Mouse (Mus musculus) left cerebral cortex, adult 8-10 months (tissue): ENCODE data around the gene Fgd6. TPM values are rescaled to one million over a fixed set of nuclear protein-coding genes. Genes with fewer than 3 reads are reported as not detected.
A peak's percentile ranks its signal among the peaks of the same experiment; 100 is the strongest.

ENCODE experiments used
- DNase-seq, 2 experiments: peaks; one replicate each; pipeline ENCODE4 v3.0.0; 2022; ENCODE audit warnings: low spot score in 2 of 2
- total RNA-seq, 4 experiments: library from RNA; stranded (reverse); gene quantifications; 2 replicates each; pipeline ENCODE4 v1.2.4; 2022

The Fgd6 gene
- total RNA-seq, 4 experiments from 2014 or later: 9.3 to 11.6 (median 10.5) TPM

DNA sequence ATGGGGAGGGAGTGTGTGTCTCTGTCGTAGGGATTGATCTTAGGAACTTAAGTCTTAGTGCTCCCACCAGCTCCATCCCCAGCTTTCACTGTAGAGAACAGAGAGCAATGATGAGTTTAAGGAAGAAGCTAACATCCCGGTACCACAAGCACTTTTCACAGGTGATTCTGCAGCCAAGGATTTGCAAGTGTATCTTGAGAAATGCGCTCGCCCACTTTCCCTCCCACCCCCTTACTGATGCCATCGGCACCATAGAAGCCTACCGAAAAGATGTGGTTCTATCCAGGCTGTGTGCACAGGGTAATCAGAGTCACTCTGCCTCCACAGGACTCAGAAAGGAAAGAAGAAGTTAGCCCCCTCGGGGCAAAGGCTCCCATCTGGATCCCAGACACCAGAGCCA is 97.9 kb downstream of the Fgd6 start:
- peak in 1 of 2 experiments; percentile 54 for DNase-seq

DNA sequence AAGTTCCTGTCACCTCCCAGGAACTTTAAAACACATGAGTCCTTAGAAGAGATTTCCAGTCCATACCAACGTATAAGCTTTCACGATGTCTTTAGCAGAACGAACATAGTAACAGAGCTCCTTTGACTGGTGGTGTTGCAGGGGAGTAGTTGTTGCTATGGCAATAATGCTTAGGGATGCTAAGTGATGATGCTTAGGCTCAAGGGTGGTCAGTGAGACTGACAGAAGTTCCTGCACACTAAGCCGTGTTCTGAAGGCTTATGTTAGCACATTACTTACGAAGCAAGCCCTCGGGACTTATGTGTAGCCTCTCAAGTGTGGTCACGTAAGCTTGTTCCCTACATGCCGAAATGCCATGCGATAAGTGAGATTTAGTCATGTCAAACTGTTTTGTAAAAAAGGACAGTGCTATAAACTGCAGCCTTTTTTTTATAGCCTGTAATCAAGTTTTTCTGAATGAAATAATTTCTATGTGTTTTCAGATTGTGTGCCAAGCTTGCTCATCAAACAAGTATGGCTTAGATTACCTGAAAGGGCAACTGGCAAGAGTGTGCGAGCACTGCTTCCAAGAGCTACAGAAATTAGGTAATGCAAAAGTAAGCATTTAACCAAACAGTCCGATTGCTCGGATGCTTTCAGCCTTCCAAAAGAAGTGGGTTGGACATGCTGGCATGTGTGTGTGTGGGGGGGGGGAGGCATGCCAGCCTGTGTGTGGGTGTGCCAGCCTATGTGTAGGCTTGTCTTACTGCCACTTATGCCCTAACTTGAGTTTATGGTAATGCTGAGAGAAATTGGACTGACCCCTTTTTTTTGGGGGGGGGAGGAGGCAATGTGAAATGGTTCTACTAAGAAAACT is 99.0 kb downstream of the Fgd6 start:
- DNase-seq: no peak

DNA sequence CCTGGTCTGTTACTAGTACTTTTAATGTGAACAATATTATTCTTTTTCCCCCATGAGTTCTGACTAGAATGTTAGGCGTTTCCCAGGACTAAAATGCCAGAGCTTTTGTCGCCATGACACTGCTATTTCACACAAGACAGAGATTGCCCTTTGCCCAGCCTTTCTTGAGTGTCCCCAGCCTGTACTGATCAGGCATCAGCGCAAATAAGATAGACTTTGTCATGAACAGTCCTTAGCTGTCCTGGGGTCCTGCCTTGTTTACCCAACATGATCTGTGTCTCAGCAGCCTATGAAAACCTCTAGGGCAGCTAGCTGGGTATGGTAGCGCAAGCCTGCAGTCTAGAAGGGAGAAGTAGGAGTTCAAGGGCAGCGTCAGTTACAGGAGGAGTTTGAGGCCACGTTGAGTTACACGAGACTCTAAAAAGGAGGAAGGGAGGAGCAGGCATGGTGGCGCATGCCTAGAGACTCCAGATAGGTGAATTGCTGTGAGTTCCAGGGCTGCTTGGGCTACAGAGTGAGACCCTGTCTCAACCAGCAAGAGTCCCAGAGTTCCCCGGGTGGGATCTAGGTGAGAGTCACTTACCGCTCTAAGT is 103.2 kb downstream of the Fgd6 start:
- DNase-seq: no peak

DNA sequence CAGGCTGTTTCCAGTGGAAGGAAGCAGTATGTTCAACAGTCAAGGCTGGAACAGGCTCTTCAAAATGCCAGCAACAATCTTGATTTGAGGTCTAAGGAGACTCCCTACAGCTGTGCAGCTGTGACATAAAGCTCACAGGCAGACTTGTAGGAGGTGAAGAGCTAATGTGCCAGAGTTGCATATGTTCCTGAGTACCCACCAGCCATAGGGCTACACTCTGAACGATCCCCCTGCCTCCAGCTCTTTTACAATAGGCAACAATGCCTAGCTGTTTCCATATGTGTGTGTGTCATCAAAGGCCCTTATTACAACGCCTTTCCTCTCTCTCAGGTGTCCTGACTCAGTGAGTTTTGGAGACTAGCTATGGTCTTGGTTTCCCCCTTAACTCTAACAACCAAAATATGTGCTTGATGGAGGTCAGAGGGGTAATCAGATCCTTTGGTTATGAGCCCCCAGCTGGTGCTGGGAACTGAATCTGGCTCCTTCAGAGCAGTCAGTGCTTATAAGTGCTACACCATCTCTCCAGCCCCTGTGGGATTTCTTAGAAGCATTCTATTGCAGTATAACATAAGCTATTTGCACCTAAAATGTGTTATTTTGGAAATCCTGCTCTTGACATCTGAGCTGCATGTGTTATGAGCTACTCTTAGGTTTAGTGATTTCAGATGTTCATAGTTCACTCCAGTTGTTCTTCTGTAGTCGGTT is 104.6 kb downstream of the Fgd6 start:
- no peak for DNase-seq

DNA sequence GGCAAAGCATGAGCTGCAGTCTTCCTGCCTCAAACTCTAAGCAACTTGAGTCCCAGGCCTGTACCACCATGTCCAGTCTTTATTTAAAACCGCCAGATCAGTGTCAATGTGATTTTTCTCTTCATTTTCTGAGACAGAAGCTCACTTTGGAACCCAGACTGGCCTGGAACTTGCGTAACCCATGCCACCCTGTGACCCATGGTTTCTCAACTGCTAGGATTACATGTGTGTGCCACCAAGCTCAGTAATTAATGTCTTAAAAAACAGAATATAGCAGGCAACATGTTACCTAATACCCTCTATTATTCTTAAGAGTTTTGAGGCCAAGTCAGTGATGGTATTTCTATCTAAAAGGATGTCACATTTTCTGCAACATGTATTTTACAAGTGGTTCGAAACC is 106.6 kb downstream of the Fgd6 start:
- DNase-seq: no peak

DNA sequence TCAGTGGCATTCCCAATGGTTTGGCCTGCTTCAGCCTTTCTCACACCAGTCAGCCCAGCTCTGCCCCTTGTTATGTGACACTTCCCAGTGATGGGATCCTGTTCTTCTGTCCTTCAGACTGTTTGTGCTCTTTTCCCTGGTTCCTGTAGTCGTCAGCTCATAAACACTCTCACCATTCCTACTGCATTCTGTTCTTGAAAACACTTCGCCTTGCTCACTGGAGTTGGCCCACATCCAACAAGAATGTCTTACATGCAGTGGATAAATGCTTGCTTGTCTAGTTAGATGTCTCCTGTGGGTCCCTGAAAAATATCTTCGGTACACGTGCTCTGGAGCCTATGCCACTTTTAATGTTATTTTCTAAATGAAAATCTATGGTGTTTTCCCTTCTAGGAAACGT is 108.8 kb downstream of the Fgd6 start:
- no peak for DNase-seq

DNA sequence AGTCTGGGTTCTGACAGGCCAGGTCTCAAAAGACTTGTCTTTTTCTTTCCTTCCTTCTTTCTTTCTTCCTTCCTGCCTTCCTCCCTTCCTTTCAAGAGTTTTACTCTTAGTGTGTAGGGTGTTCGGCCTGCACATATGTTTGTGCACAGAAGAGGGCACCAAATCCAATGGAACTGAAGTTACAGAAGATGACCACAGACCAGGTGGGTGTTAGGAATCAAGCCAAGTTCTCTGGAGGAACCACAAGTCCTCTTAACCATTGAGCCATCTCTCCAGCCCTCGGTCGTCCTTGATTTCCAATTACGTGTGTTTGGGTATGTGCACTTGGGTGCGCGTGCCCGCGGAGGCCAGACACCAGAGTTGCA is 111.6 kb downstream of the Fgd6 start:
- no peak for DNase-seq

DNA sequence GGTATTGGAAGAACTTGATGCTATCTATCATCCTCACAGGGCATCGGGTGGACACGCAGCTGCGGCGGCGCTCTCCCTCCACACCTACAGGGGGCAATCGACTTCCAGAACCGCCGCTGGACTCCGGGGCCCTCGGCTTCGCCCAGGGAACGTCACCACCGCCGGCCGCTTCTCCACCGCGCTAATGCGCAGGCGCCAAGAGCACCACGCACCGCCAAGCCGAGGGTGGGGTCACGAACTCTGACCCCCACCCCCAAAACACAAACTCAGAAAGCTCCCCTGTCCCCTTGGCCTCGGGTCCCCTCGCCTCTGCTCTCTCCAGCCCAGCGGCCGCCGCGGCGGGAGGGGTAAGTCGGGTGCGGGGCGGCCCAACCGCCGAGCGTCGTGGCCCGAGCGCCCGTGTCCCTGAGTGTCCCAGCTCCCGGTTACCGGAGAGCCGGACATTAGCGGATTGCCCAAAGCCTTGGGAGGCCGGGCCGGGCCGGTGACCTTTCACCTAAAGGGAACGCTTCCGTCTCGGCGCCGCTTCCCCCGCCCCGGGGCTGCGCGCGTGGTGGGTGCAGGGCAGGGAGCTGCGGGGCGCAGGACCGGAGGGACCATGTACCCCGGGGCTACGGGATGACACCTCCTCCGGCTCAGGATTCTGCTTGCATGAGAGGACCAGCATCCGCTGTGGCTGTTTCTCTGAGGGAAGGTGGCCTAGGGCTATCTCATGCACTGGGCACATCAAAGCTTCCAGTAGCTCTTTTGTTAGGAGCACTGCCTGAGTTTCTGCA is 112.1 kb downstream of the Fgd6 start, which contains the start of gene Nr2c1:
TSS of gene Nr2c1 (plus strand) at position 268 of the 776 bp plus-strand sequence.
- DNase-seq: peak; percentile 82 to 92

DNA sequence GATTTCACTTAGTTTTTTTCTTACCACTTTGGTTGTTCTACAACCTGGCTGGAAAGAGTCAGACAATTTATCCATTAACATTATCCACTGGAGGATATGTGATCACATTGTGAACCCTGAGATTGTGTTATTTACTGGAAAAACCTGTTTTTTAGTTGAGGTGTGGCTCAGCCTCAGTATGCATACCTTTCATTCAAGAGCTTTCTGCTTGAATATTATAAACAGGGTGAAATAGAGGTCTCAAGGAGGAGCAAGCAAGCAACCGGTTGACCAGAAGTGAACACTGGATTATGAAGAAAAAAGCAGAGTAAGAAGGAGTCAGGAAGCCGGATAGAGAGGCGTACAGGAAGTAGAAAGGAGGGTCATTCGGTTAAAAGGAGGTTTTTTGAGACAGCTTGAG is 115.7 kb downstream of the Fgd6 start:
- DNase-seq: no peak

DNA sequence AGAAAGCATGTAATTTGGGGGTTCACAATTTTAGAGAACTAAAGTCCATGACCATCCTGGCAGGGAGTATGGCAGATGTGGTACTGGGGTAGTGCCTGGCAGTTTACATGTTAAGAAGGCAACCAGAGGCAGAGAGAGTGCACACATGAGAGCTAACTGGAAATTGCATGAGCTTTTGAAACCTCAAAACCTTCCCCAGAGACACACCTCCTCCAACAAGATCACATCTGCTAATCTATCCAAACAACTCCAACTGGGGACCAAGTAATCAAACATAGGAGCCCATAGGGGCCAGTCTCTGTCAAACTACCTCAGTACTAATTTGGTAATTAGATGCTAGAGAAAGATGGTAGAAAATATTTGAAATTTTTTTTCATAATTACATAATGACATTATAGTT is 118.0 kb downstream of the Fgd6 start:
- DNase-seq: no peak

DNA sequence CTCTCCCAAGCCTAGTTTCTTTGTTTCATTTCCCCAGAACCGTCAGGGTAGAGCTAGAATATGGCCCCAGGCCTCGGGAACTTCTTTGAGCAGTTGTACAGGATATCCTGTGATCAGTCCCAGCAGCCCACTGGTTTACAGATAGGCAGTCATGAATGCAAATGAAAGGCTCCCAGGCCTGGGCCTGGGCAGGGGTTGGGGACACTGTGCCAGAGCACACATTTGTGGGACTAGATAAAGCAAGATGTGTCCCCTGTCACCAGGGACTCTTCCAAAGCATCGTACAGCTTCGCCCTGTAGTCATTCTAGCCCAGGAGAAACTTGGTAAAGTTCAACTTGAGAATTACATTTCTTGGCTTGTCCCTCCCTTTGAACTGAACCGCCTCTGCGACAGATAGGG is 123.2 kb downstream of the Fgd6 start:
- no peak for DNase-seq

DNA sequence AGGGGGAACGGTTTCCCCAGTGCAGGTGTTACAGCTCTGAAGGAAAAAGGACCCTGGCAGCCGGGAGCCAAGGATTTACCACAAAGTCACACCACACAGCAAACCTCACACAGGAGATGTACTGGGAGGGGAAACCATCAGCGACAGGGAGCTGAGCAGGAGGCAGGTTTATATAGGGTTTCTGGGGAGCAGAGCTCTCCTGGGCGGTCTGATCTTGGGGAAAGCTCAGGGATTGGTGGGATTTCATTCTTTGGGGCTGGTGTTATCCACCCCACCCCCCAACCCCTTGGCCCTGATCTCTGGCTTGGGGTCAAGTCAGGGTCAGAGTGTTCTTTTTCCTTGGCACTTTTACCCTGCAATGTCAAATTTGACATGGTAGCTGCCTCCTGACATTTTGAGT is 123.6 kb downstream of the Fgd6 start:
- no peak for DNase-seq

DNA sequence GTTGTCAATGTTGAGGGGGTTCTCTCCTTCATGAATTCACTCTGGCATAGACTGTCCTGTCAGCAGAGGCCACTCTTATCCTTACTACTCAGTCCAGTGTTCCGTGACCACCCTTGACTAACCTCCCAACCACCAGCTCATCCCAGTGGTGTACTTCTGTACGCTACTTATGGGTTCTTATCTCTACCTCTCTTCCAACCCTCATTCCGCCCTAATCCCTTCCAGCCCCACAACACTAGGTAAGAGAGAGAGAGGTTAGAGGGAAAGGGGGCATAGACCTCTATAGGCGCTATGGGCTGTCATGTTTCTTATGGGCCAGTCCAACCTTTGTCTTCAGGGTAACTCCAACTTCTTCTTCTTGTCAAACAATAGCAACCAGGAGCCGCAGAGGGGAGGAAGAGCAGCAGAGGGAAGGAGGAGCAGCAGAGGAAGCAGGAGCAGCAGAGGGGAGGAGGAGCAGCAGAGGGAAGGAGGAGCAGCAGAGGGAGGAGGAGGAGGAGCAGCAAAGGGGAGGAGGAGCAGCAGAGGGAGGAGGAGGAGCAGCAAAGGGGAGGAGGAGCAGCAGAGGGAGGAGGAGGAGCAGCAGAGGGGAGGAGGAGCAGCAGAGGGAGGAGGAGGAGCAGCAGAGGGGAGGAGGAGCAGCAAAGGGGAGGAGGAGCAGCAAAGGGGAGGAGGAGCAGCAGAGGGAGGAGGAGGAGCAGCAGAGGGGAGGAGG is 125.4 kb downstream of the Fgd6 start:
- no peak for DNase-seq

DNA sequence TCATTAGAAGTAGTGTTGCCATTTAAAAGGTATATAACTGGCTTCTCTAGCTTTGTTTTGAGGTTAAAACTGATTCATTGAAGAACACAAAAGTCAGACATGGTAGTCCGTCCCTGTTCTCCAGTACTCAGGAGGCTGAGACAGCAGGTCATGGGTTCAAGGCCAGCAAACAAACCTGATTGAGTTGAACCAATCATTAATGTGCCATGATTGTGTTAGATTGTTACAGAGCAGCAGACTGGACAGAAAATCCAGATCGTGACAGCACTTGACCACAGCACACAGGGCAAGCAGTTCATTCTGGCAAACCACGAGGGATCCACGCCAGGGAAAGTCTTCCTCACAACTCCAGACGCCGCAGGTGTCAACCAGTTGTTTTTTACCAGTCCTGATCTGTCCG is 126.2 kb downstream of the Fgd6 start:
- no peak for DNase-seq

DNA sequence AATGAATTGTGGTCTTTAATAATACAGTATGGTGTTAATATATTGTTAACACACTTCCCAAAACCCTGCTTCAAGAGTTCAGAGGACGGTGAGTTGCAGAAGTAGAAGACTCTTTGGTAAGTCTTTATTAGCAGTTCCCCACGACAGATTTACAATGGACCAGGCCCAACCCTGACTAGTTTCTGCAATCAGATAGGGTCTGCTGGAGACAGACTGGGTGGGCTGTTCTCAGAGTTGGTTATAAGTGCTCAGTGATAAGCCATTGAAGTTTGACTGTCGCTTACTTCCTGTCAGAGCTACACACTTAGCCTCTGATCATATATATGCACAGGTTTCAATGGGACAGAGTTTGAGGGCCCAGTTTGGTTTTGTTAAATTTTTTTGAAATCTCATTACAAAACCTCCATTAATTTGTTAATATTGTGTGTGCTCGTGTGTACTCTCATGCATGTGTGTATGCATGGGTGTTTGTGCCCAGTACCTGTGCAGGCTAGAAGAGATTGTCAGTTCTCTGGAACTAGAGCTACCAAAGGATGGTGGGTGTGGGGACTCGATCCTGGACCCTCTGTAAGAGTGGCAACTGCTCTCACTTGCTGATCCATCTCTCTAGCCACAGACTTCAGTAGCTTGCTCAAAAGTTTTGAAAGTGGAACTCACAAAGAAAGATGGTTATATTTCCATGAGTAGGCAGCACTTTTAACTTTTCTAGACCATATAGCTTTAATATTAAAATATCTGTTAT is 128.5 kb downstream of the Fgd6 start:
- DNase-seq: no peak

DNA sequence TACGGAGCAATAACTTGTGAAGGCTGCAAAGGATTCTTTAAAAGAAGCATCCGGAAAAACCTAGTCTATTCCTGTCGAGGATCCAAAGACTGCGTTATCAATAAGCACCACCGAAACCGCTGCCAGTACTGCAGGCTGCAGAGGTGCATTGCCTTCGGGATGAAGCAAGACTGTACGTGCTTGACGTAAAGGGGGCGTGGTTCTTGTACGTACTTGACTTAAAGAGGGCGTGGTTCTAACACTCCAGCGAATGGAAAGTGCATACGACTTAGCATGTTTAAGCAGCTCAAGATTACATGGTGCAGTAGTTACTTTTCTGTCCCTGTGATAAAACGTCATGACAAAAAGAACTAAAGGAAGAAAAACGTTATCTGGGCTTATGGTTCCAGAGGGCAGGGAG is 129.6 kb downstream of the Fgd6 start:
- no peak for DNase-seq

DNA sequence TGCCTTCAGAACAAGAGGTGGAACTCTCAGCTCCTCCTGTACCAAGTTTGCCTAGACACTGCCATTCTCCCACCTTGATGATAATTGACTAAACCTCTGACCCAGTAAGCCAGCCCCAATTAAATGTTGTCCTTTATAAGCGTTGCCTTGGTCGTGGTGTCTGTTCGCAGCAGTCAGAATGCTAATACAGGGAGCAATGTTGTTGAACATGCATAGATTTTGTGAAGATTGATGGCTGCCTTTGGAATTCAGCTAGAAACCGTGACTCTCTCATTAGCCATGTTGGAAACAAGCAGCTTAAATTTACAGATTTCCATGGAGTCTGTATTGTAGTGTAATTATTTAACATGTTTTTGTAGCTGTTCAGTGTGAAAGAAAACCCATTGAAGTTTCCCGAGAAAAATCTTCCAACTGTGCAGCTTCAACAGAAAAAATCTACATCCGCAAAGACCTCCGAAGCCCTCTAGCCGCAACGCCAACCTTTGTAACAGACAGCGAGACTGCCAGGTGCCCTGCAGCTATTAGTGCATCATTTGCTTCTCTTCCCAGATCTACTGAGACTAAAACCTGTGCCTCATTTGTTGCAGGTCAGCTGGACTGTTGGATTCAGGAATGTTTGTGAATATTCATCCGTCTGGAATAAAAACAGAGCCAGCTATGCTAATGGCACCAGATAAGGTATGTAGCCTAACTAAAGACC is 131.4 kb downstream of the Fgd6 start:
- DNase-seq: no peak

DNA sequence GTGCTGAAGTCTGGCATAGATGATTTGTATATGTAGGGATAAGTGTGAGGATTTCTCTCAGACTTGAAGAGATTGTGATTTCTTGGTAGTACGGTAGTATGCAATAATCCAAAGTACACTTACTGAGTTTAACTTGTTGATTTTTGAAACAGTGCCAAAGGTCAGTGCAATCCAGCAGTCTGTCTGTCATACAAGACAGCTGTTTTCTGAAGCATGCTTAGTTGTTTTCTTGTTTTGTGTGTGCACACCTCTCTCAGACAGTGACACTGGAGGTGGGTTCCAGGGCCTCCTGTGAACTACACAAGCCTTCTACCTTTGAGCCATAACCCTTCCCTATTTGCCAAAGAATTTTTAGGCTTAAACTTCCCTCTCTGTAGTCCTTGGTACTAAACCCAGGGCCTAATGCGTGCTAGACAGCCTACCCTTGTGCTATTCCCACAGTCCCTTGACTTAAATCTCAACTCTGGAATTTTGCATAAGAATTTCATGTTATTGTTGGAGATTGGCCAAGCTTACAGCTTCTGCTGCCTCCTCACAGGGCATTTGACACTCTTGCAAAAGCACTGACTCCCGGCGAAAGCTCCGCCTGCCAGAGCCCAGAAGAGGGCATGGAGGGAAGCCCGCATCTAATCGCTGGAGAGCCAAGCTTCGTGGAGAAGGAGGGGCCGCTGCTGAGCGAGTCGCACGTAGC is 135.8 kb downstream of the Fgd6 start:
- no peak for DNase-seq

DNA sequence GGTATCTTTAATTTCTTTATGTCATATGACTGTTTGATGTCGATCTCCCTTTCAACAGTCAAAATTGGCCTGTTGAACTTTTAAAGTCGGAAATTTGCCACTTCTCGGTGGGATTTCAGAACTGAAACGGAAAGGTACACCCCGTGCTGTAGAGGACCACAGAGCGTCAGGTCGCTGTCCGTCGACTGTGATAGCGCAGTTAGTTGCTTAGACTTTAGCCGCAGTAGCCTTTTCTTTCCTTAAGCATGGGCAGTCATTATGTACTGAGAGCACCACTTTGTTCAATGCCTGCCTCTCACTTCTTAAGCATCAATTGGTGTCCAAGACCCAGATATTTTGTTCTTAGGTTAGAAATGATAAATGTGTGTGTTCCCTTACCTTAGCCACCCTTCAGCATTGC is 136.3 kb downstream of the Fgd6 start:
- DNase-seq: no peak
